Mouse (Mus musculus): ENCODE results near the gene Smpd3.

DNA sequence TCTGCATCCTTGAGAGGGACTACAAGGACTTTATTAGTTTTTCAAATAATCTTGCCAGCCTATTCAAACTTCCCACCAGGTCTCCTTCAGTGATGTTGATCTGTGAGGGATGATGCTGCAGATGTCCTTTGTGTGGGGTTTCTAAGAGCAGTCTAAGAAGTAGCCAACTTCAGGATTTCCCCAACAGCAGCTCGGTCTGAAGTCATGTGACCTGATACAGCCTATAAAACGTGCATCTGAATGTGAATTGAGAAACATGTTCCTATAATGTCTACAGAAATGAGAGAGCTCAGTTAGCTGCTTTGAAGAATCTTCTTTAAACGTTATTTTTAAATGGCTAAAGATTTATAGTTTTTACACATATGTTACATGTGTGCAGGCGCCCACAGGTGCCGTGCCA lies 5.7 kb upstream of the Smpd3 start:
- no peak for TF ChIP-seq CTCF (IDR thresholded peaks at IDR 0.05; ENCODE audit: low read depth, low read length)
- TF ChIP-seq POLR2A (IDR thresholded peaks at IDR 0.05; ENCODE audit: extremely low read depth, insufficient read depth, low read length): no peak

Measured in liver, adult 2 months (tissue).